Mouse (Mus musculus) liver, adult (tissue): ENCODE data around the gene Rpl27a.

Experiments
- GATA4 ChIP-seq: IDR thresholded peaks from 2 replicates; pipeline ENCODE4 v1.6.1; 2014; ENCODE audit warnings: mild to moderate bottlenecking, low read length; ENCODE audit not compliant: insufficient replicate concordance

The Rpl27a gene

GRCm38 (mm10) chr7:109518036-109518681, 788 bp upstream of the Rpl27a start:
- TF ChIP-seq GATA4, result no peak

DNA sequence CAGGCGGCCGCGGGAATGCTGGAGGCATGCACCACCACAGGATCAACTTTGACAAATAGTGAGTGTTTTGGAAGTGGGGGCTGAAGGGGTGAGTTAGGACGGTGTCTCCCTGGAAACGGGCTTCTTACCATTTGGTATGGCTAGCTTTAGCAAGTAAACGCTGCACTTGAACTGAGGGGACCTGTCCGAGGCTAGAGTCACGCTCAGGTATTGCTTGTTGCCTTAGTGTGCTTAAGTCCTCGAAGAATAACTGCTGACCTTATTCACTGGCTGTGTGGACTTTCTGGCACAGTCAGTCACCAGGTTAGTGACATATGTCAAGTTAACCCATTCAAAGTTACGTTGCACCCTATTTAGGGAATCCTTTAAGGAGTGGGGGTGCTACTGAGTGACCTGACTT, 989 bp downstream of the Rpl27a start:
- no peak for TF ChIP-seq GATA4

DNA sequence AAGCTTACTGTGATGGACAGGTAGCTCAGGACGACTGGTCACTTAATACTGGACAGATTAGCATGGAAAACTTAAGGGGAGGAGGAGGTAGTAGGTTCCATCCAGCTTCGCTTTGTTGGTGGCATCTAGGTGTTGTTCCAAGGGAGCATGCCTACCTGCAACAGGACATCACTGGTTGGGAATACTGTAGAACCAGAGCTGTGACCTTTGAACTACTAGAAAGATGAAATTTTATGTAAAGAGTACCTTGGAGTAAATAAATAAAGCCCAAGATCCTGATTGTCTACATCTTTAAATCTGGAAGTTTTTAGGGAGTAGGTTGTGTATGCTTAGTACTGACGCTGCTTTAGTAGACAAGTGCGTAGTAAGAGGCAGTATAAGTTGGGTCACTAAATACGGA, 3.1 kb downstream of the Rpl27a start:
- no peak for TF ChIP-seq GATA4

DNA sequence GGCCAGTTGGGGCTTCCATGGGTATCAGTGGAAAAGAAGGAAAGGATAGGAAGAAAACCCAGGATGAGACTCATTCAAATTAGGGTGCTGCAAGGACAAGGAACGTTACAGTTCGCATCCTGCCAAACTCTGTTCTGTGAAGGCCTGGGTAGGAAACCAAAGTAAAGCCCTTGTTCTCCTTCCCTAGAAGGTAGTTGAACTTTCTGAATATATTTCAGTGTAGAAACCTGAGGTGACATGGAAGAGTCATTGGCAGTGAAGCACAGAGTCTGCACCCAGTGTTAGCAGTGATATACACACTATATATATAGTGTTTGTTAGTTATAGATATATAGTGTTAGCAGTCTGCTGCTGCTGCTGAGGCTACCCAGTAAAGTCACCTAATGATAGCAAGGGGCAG, 4.4 kb downstream of the Rpl27a start:
- no peak for TF ChIP-seq GATA4

DNA sequence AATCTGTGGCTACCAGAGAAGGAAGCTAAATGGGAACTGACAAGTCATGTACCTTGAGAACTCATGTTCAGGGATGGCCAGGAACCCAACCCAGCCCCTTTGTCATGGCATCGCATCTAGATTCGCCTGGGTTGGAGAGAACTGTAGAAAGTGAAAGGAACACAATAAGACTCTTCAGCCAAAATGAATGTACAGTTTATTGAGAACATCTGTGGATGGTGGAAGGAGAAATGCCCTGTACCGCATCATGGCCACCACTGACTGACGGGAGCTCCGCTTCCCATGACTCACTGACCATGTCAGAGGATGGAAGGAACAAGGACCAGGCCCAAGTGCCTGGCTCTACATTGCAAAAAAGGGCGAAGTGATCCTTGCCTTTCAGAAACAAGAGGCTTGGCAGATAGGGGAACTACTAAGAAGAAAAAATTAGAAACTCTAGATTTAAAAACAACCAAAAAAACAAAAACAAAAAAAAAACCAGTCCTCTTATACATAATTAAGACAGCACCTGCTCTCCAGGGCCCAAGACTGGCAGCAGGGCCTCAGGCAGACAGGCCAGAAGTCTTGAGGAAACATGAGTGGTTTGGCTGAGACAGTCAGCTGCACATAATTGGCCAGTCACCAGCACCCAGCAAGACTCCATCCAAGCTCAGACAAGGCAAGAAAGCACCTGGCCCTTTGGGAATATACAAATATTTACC, 4.9 kb downstream of the Rpl27a start:
- TF ChIP-seq GATA4, result no peak

DNA sequence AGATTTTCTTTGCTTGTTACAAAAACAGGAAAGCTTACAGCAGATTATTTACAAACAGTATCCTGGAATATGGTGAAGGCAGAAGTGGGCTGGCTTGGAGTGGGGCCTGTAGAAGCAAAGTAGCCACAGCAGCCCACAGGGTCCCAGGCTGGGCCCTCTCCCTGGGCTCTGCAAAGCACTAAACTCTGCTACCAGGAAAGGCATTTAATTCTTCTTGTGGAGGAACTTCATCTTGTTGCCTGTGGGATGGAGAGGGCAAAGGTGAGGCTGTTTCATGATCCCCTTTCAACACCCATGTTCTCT, 5.4 kb downstream of the Rpl27a start:
- TF ChIP-seq GATA4, result no peak

- TF ChIP-seq GATA4, result no peak
Observed at GRCm38 (mm10) chr7:109524763-109525162, 5.8 kb downstream of the Rpl27a start.

DNA sequence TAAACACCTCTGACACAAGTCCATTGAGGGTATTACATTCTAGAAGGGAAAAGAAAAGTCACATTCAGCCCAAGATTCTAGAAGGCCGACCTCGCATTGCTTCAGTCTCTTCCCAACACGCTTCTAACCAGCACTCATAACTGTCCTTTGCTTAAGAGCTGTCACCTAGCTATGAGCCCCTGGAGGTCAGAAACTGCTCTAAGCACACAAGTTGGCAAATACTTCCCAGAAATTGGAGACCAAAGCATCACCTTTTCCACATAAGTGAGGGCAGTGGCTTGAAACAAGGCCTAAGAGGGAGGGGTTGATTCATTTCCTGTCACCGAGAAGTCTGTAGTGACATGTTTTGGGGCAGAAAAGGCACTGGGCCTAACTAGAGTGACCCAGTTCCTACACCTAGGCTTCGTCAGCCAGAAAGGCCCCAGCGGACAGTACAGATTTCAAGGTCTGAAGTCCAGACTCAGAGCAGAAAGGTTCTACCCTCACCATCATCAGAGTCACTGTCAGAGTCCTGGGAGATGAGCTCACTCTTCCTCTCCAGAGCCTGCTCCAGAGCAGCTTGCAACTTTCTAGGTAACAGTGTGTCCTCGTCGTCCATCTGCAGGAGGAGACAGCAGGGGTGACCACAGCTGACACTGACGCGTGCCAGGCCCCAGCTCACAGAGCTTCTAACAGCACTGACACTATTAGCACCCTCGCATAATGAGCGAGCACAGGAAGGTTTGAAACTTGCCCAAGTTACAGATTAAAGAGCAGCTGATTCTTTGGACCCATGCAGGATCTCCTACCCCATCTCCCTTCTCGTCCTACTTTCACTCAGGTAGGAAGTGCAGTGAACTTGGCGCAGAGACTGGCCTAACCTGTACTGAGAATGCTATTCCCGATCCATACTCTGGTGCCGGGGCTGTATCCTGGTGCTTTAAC, 7.1 kb downstream of the Rpl27a start:
- TF ChIP-seq GATA4, result no peak

- TF ChIP-seq GATA4, result no peak
Observed at GRCm38 (mm10) chr7:109527536-109527935, 8.6 kb downstream of the Rpl27a start.

- TF ChIP-seq GATA4, result no peak
Observed at GRCm38 (mm10) chr7:109528356-109528755, 9.4 kb downstream of the Rpl27a start.

GRCm38 (mm10) chr7:109529741-109530140, 10.8 kb downstream of the Rpl27a start:
- TF ChIP-seq GATA4, result no peak

DNA sequence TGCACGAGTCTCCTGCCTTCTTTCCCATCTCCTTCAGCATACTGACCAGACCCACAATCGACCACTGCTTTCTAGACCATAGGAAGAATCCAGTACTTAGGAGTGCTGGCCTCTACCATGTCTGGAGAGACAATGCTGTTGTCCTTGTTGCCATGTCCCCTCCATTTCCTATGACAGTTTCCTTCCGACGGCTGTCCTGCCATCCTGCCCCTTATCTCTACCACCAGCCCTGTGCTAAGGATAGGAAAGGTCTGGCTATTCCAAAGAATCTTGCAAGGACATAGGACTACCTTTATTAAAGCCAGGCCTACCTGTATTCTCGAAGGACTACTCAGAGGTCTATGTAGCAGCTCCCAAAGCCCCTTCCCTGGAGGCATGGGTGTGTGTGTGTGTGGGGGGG, 12.6 kb downstream of the Rpl27a start:
- peak; percentile 68; the same call in 1 of the 2 replicates for TF ChIP-seq GATA4

DNA sequence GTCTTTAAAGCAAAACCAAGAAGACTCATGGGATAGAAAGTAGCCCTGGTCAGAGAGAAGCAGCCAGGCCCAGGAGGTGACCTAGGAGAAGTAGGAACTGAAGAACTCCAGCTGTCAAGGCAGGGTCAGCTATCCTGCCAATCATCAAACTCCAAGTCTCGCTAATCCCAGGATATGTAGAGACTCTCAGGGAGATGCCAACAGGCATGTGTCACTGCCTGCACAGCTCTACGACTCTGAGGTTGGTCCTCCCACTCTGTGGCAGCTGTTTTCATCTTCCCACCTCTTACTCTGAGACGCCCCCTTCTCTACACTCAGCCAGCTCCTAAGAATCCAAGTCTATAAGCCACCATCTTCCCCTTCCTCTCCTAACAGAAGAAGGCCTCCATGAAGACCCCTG, 13.7 kb downstream of the Rpl27a start:
- no peak for TF ChIP-seq GATA4

- TF ChIP-seq GATA4, result no peak
Observed at GRCm38 (mm10) chr7:109533129-109533528, 14.2 kb downstream of the Rpl27a start.

DNA sequence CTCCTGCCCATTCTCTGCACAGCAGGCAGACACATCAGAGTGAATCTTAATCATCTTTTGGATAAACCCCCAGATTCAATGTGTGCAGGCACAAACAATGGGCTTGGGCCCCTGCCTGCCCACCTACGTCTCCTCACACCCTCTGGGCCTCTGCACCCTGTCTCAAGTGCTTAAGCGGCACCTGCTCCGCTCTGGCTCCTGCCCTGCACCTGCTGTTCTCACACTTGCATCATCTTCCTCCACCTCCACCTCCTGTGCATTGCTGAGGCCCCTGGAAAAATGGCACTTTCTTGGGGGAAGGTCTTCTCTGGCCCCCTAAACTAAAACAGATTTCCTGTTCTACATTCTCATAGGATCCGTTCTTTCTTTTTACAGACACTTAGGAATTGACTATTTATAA, 14.9 kb downstream of the Rpl27a start:
- no peak for TF ChIP-seq GATA4

DNA sequence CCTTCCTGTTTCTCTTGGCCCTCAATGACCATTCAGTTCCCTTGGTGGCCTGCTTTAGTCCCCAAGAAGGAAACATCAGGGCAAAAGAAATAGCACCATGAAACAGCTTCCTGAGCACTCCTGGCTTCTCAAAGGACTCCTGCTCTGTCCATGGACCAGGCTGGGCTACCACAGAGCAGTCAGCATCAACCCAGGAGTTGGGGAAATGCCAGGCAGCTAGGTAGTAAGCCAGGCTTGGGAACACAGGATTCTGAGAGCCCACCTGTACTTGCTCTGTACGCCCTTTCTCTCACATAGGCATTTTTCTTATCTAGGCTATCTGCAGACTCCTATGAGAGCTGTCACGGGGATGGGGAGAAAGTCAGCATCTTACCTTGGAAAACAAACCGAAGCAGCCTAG, 16.0 kb downstream of the Rpl27a start:
- no peak for TF ChIP-seq GATA4
